Mouse (Mus musculus): ENCODE data around the gene Stap2. TPM values are rescaled to one million over a fixed set of nuclear protein-coding genes. Genes with fewer than 3 reads are reported as not detected.

The Stap2 gene
- total and polyA plus RNA-seq, 2 experiments from 2014 or later, result 4.6 to 5.4 TPM

DNA sequence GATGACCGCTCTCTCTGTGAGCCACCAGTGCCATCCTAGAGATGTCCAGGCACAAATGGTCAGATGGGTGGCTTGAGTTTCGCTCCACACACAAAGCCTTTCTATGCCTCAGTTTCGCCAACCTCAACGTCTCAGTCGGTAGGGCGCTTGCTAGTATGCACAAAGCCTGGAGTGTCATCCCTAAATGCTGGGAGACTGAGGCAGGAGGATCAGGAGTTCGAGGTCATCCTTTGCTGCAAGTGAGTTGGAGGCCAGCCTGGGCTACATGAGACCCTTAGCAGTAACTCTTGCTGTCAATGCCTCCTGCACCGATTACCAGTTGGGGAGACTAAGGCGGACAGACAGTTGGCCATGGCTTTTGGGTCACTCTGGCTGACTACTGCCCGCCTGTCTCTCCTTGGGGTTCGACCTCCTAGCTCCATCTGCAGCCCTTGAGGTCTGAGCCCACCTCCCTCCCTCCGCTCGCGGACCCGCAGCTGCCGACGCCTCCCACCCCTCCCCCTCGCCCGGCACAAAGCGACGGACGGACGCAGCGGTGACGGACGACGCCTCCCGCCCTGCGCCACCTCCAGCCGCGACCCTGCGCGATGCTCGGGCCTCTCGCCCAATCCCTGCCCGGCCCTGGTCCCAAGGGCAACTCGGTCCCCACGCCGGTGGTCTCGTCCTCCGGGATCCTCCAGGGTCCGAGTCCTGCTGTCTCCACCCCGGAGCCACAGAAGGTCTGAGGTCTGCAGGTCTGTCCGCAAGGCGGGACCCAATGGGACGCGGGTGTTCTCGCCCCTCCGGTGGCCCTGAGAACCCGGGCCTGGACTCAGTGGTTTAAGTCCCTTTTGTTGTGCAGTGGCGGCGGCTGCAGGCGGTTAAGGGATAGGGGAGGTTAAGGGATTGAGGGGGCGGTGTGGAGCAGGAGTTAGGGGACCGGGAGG lies 35.2 kb downstream of the Stap2 start, which contains the start of gene Shd:
Gene Shd (plus strand): TSS at position 502 of the 926 bp plus-strand sequence.
- Histone ChIP-seq H3K4me3 (ENCODE audit: low read length) (peak within 1 kb of the TSS; percentile 59), H3K4me1 (ENCODE audit: insufficient read depth, low read length) (peaks cover 25% of the 10 kb centered on the region), H3K9ac (replicated peaks; ENCODE audit: low read length) (peak within 1 kb of the TSS; percentile 76), H3K9me3 (ENCODE audit: low read length) (no peaks in the 10 kb centered on the region), H3K36me3 (ENCODE audit: insufficient read depth, low read length) (peaks cover 10% of the 10 kb centered on the region), H3K27me3 (ENCODE audit: insufficient read depth, low read length) (no peaks in the 10 kb centered on the region), H3K27ac (peak within 1 kb of the TSS; percentile 76), H3K4me2 (ENCODE audit: low read depth, low read length) (peak within 1 kb of the TSS; percentile 90)
- WGBS, result 8% methylated on average over 49 of the region's 55 CpGs
- peak; percentile 62 for ATAC-seq
- DNase-seq (ENCODE audit: low spot score), result peak; percentile 80
- peak; percentile 24; the same call in 1 of the 2 replicates for TF ChIP-seq CTCF (IDR thresholded peaks at IDR 0.05; ENCODE audit: low read depth)

GRCm38 (mm10) chr17:55969560-55969959 lies 35.8 kb downstream of the Stap2 start:
- Histone ChIP-seq H3K36me3 (ENCODE audit: insufficient read depth, low read length) (peaks cover 16% of the 10 kb centered on the region), H3K4me2 (ENCODE audit: low read depth, low read length) (peak overlapping the region; percentile 90), H3K9ac (replicated peaks; ENCODE audit: low read length) (peak overlapping the region; percentile 76; the same call in 1 of the 2 replicates), H3K4me3 (ENCODE audit: low read length) (no peak overlapping the region), H3K9me3 (ENCODE audit: low read length) (no peaks in the 10 kb centered on the region), H3K27ac (peak overlapping the region; percentile 76), H3K27me3 (ENCODE audit: insufficient read depth, low read length) (no peaks in the 10 kb centered on the region), H3K4me1 (ENCODE audit: insufficient read depth, low read length) (peaks cover 25% of the 10 kb centered on the region)
- 7% methylated on average over 14 of the region's 14 CpGs for WGBS
- DNase-seq (ENCODE audit: low spot score) (peak; percentile 92), ATAC-seq (peak; percentile 78)
- no peak for TF ChIP-seq CTCF (IDR thresholded peaks at IDR 0.05; ENCODE audit: low read depth)

DNA sequence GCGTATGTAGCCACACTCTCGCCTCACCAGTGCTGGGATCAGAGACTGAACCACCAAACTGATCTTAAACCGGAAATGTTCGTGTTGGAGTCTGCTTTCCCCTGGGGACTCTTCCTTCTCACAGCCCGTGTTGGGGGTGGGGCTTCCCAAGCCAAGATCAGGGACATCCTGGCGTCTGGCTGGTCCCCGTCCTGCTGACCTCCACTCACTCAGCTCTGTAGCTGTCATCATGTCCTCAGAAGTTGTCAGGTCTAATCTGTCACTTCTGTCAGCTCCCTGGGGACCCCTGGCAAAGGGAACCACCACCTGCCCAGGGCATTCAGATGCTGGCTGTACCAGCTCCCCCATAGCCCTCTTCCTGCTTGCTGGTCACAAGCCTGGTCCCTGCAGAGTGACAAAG lies 37.2 kb downstream of the Stap2 start:
- TF ChIP-seq CTCF (IDR thresholded peaks at IDR 0.05; ENCODE audit: low read depth), result no peak
- Histone ChIP-seq H3K36me3 (ENCODE audit: insufficient read depth, low read length) (peaks cover 19% of the 10 kb centered on the region), H3K27ac (peak overlapping the region; percentile 76; the same call in 1 of the 2 replicates), H3K4me2 (ENCODE audit: low read depth, low read length) (no peak overlapping the region), H3K4me3 (ENCODE audit: low read length) (no peak overlapping the region), H3K9me3 (ENCODE audit: low read length) (no peaks in the 10 kb centered on the region), H3K4me1 (ENCODE audit: insufficient read depth, low read length) (peaks cover 25% of the 10 kb centered on the region), H3K9ac (replicated peaks; ENCODE audit: low read length) (no peak overlapping the region), H3K27me3 (ENCODE audit: insufficient read depth, low read length) (no peaks in the 10 kb centered on the region)
- DNase-seq (ENCODE audit: low spot score), result peak; percentile 27
- 45% methylated on average over 7 of the region's 7 CpGs for WGBS
- ATAC-seq, result no peak

DNA sequence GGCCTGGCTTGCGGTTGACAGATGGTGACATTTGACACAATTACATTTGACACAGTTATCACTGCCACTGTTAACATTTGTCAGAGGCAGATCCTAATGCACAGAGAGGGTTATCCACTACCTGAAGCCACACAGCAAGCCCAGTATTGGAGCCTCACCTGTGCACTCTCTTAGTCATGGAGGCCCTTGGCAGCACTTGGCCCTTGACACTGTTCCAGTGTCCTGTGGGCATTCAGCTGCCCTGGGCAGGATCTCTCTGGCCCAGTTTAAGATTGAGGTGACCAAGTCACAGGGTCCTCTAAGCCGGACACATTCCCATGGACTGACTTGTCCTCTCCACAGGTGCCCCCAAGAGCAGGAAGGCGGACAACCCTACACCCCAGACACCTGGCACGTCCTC lies 38.2 kb downstream of the Stap2 start:
- TF ChIP-seq CTCF (IDR thresholded peaks at IDR 0.05; ENCODE audit: low read depth), result no peak
- DNase-seq (ENCODE audit: low spot score) (no peak), ATAC-seq (no peak)
- Histone ChIP-seq H3K27ac (no peak overlapping the region), H3K4me2 (ENCODE audit: low read depth, low read length) (no peak overlapping the region), H3K36me3 (ENCODE audit: insufficient read depth, low read length) (peaks cover 19% of the 10 kb centered on the region), H3K27me3 (ENCODE audit: insufficient read depth, low read length) (no peaks in the 10 kb centered on the region), H3K9ac (replicated peaks; ENCODE audit: low read length) (no peak overlapping the region), H3K4me1 (ENCODE audit: insufficient read depth, low read length) (peaks cover 25% of the 10 kb centered on the region), H3K4me3 (ENCODE audit: low read length) (no peak overlapping the region), H3K9me3 (ENCODE audit: low read length) (no peaks in the 10 kb centered on the region)
- WGBS, result 89% methylated on average over 4 of the region's 4 CpGs

DNA sequence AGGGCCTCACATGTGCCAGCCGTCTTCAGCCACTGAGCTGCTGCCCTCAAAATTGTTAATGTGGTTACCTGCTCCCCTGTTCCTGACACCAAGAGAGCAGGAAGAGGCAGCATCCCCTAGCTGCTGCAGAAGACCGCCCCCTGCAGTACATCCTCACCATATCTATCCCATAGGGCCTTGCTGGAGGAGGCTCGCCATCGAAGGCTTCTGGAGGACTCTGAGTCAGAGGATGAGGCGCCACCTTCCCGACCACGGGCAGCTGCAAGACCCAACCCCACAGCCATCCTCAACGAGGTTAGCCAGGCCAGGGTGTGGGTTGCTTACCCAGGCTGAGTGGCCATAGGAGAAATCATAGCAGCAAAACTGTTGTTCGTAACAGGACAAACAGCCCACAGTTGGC lies 40.4 kb downstream of the Stap2 start:
- Histone ChIP-seq H3K4me1 (ENCODE audit: insufficient read depth, low read length) (peaks cover 10% of the 10 kb centered on the region; the same call in 1 of the 2 replicates), H3K9ac (replicated peaks; ENCODE audit: low read length) (no peak overlapping the region), H3K4me2 (ENCODE audit: low read depth, low read length) (no peak overlapping the region), H3K9me3 (ENCODE audit: low read length) (no peaks in the 10 kb centered on the region), H3K27me3 (ENCODE audit: insufficient read depth, low read length) (no peaks in the 10 kb centered on the region), H3K4me3 (ENCODE audit: low read length) (no peak overlapping the region), H3K27ac (no peak overlapping the region), H3K36me3 (ENCODE audit: insufficient read depth, low read length) (peaks cover 19% of the 10 kb centered on the region)
- no peak for DNase-seq (ENCODE audit: low spot score)
- TF ChIP-seq CTCF (IDR thresholded peaks at IDR 0.05; ENCODE audit: low read depth), result no peak; the same call in 1 of the 2 replicates
- 81% methylated on average over 9 of the region's 9 CpGs for WGBS
- ATAC-seq, result no peak

DNA sequence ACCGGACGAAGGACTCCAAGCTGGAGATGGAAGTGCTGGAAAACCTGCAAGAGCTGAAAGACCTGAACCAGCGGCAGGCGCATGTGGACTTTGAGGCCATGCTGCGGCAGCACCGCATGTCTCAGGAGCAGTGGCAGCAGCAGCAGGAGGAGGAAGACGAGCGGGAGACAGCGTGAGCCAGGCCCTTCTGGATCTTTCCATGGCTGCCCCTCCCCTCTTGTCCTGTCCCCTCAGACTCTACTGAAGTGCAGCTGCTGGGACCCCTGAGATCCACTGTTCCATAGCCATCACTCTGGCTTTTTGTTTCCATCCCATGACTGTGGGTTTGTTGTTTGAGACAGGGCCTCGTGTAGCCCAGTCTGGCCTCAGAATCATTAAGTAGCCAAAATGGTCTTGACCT lies 40.9 kb downstream of the Stap2 start:
- Histone ChIP-seq H3K9ac (replicated peaks; ENCODE audit: low read length) (no peak overlapping the region), H3K36me3 (ENCODE audit: insufficient read depth, low read length) (peaks cover 19% of the 10 kb centered on the region)
- WGBS, result 87% methylated on average over 10 of the region's 10 CpGs

More for the DNA sequence above, 40.9 kb downstream of the Stap2 start:
- Histone ChIP-seq H3K4me2 (ENCODE audit: low read depth, low read length) (no peak overlapping the region), H3K9me3 (ENCODE audit: low read length) (no peaks in the 10 kb centered on the region), H3K27me3 (ENCODE audit: insufficient read depth, low read length) (no peaks in the 10 kb centered on the region), H3K27ac (no peak overlapping the region), H3K4me1 (ENCODE audit: insufficient read depth, low read length) (peaks cover 6% of the 10 kb centered on the region; the same call in 1 of the 2 replicates), H3K4me3 (ENCODE audit: low read length) (no peak overlapping the region)
- TF ChIP-seq CTCF (IDR thresholded peaks at IDR 0.05; ENCODE audit: low read depth), result no peak
- ATAC-seq (no peak), DNase-seq (ENCODE audit: low spot score) (no peak)
